Mouse (Mus musculus): Measurements from ENCODE around the gene Gpr62. TPM values are rescaled to one million over a fixed set of nuclear protein-coding genes. Genes with fewer than 3 reads are reported as not detected.

The Gpr62 gene
- polyA plus RNA-seq, 1 experiment from 2014 or later: 0.04 TPM

DNA sequence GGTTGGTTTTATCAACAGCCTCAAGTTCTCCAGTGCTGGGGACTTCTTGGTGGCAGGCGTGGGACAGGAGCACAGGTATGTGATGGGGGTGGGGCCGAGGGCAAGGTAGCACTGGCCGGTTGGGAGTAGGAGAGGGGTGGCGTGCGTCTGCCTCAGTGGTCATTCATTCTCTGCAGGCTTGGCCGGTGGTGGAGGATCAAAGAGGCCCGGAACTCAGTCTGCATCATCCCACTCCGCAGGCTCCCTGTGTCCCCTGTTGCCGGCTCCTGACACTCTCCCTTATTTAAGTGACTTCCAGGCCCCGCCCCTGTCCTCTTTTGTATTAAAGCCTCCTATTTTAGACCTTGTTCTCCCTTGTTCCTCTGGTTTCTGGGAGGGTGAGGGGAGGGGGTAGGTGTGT lies 19.3 kb upstream of the Gpr62 start:
- H3K9ac ChIP-seq (ENCODE audit: low read depth, low read length): no peak overlapping the region
- no peaks in the 10 kb centered on the region for H3K9me3 ChIP-seq (replicated peaks; ENCODE audit: control insufficient read depth, low read length)
- no peak overlapping the region for H3K27ac ChIP-seq (ENCODE audit: low read length)
- WGBS (ENCODE audit: insufficient replicate concordance): 72% methylated on average over 10 of the region's 10 CpGs
- H3K27me3 ChIP-seq (ENCODE audit: control insufficient read depth, insufficient read depth, low read depth, low read length): no peaks in the 10 kb centered on the region
- H3K36me3 ChIP-seq (ENCODE audit: control insufficient read depth, insufficient read depth): no peaks in the 10 kb centered on the region; the same call in none of the 2 replicates
- no peak overlapping the region for H3K4me2 ChIP-seq (ENCODE audit: low read depth, low read length)
- H3K4me1 ChIP-seq (ENCODE audit: control insufficient read depth, low read depth, low read length): no peaks in the 10 kb centered on the region
- ATAC-seq (ENCODE audit: low read depth): no peak
- no peak overlapping the region for H3K4me3 ChIP-seq (ENCODE audit: low read depth, low read length)

DNA sequence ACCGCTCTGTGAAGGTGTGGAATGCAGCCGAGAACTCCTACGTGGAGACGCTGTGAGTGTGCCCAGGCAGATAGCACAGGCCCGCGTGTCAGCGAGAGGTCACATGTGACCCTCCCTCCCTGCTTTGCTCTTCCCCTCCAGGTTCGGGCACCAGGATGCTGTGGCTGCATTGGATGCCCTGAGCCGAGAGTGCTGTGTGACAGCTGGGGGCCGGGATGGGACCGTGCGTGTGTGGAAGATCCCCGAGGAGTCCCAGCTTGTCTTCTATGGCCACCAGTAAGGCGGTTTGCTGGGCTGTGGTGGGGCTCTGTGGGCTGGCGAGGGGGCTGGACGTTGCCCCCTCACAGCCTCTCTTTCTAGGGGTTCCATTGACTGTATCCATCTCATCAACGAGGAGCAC lies 17.9 kb upstream of the Gpr62 start:
- no peaks in the 10 kb centered on the region for H3K27me3 ChIP-seq (ENCODE audit: control insufficient read depth, insufficient read depth, low read depth, low read length)
- H3K4me1 ChIP-seq (ENCODE audit: control insufficient read depth, low read depth, low read length): no peaks in the 10 kb centered on the region; the same call in 1 of the 2 replicates
- no peaks in the 10 kb centered on the region for H3K9me3 ChIP-seq (replicated peaks; ENCODE audit: control insufficient read depth, low read length)
- no peak overlapping the region for H3K4me2 ChIP-seq (ENCODE audit: low read depth, low read length)
- ATAC-seq (ENCODE audit: low read depth): no peak
- no peak overlapping the region for H3K9ac ChIP-seq (ENCODE audit: low read depth, low read length)
- 77% methylated on average over 17 of the region's 17 CpGs for WGBS (ENCODE audit: insufficient replicate concordance)
- no peak overlapping the region for H3K27ac ChIP-seq (ENCODE audit: low read length)
- H3K4me3 ChIP-seq (ENCODE audit: low read depth, low read length): no peak overlapping the region
- H3K36me3 ChIP-seq (ENCODE audit: control insufficient read depth, insufficient read depth): no peaks in the 10 kb centered on the region; the same call in none of the 2 replicates

DNA sequence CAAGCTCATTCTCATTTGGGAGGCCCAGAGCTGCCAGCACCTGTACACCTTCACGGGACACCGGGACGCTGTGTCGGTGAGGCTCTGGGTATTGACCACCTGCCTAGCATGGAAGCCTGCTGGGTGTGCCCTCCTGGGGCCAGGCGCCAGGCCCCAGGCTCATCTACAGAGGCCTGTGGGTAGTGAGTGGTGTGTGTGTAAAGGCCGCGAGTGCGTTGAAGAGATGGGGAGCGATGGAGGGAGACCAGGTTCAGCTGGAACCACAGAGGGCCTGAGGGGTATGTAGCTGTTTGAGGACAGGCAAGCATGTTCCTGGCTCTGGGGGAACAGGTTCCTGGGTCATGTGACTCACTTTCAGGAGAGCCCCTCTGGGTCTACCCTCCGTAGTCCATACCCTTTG lies 17.4 kb upstream of the Gpr62 start:
- Histone ChIP-seq H3K36me3 (ENCODE audit: control insufficient read depth, insufficient read depth) (no peaks in the 10 kb centered on the region; the same call in none of the 2 replicates), H3K9ac (ENCODE audit: low read depth, low read length) (no peak overlapping the region), H3K4me1 (ENCODE audit: control insufficient read depth, low read depth, low read length) (peaks cover 4% of the 10 kb centered on the region), H3K4me2 (ENCODE audit: low read depth, low read length) (no peak overlapping the region), H3K4me3 (ENCODE audit: low read depth, low read length) (no peak overlapping the region), H3K27ac (ENCODE audit: low read length) (no peak overlapping the region), H3K27me3 (ENCODE audit: control insufficient read depth, insufficient read depth, low read depth, low read length) (no peaks in the 10 kb centered on the region), H3K9me3 (replicated peaks; ENCODE audit: control insufficient read depth, low read length) (no peaks in the 10 kb centered on the region)
- WGBS (ENCODE audit: insufficient replicate concordance): 82% methylated on average over 10 of the region's 10 CpGs
- no peak for ATAC-seq (ENCODE audit: low read depth)

DNA sequence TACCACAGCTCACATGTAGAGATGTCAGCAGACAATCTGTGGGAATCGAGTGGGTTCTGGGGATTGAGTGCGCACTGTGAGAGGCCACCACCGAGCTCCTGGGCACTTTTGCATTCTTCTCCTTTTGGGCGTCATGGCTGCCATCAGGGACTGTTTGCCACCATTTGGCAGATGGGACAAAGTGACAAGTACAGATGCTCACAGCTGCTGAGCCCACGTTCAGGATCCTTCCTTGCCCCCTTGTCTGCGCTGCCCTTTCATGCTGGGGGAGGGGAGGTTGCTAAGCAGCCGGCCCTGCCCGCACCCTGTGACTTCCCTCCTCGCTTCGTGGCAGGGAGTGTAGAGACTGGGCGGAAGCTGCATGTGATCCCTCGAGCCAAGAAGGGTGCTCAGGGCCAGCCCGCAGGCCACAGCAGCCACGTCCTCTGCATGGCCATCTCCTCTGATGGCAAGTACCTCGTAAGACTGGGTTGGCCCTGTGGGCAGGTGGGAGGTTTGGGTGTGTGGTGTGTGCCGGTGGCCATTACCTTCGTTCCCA lies 16.9 kb upstream of the Gpr62 start:
- H3K4me2 ChIP-seq (ENCODE audit: low read depth, low read length): no peak overlapping the region
- H3K27ac ChIP-seq (ENCODE audit: low read length): no peak overlapping the region
- ATAC-seq (ENCODE audit: low read depth): no peak
- no peak overlapping the region for H3K4me3 ChIP-seq (ENCODE audit: low read depth, low read length)
- H3K4me1 ChIP-seq (ENCODE audit: control insufficient read depth, low read depth, low read length): peaks cover 9% of the 10 kb centered on the region
- WGBS (ENCODE audit: insufficient replicate concordance): 78% methylated on average over 17 of the region's 17 CpGs
- H3K9me3 ChIP-seq (replicated peaks; ENCODE audit: control insufficient read depth, low read length): no peaks in the 10 kb centered on the region
- H3K9ac ChIP-seq (ENCODE audit: low read depth, low read length): no peak overlapping the region
- no peaks in the 10 kb centered on the region for H3K27me3 ChIP-seq (ENCODE audit: control insufficient read depth, insufficient read depth, low read depth, low read length)
- no peaks in the 10 kb centered on the region; the same call in none of the 2 replicates for H3K36me3 ChIP-seq (ENCODE audit: control insufficient read depth, insufficient read depth)

DNA sequence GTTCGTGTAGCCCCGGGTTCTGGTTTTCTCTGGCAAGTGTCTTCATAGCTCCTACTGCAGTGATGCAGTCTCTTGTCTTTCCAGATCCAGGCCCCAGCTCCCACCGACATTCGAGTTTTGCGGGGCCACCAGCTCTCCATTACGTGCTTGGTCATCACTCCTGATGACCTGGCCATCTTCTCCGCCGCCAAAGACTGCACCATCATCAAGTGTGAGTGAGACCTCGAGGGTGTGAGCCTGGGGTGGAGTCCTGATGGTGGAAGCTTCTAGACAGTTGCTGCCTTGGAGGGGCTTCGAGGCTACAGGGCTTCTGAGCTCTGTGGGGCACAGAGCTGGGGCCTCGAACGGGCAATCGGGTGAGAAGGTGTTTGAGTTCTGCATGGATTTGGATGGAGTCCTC lies 15.9 kb upstream of the Gpr62 start:
- 75% methylated on average over 13 of the region's 13 CpGs for WGBS (ENCODE audit: insufficient replicate concordance)
- H3K27ac ChIP-seq (ENCODE audit: low read length): no peak overlapping the region
- no peaks in the 10 kb centered on the region for H3K27me3 ChIP-seq (ENCODE audit: control insufficient read depth, insufficient read depth, low read depth, low read length)
- H3K9ac ChIP-seq (ENCODE audit: low read depth, low read length): no peak overlapping the region
- H3K4me2 ChIP-seq (ENCODE audit: low read depth, low read length): no peak overlapping the region
- H3K4me1 ChIP-seq (ENCODE audit: control insufficient read depth, low read depth, low read length): peaks cover 14% of the 10 kb centered on the region
- H3K9me3 ChIP-seq (replicated peaks; ENCODE audit: control insufficient read depth, low read length): no peaks in the 10 kb centered on the region
- H3K36me3 ChIP-seq (ENCODE audit: control insufficient read depth, insufficient read depth): no peaks in the 10 kb centered on the region; the same call in none of the 2 replicates
- ATAC-seq (ENCODE audit: low read depth): no peak
- no peak overlapping the region for H3K4me3 ChIP-seq (ENCODE audit: low read depth, low read length)

DNA sequence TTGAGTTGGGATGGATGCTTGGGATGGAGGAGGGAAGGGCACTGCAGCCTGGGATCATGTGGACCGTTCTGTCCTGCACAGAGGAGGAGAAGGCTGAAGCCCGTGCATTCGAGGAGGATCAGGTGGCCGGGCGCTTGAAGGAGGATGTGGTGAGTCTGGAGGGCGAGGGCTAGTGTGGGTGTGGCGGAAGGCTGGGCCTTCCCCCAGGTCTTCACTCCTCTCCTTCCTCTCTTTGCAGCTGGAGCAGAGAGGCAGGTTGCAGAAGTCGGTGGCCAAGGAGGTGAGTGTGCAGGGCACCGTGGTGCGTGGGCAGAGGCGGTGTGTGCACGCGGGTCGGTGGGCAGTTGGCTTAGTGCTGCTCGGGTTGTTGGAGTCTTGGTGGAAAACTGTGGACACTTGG lies 15.3 kb upstream of the Gpr62 start:
- H3K27me3 ChIP-seq (ENCODE audit: control insufficient read depth, insufficient read depth, low read depth, low read length): no peaks in the 10 kb centered on the region
- peaks cover 20% of the 10 kb centered on the region for H3K4me1 ChIP-seq (ENCODE audit: control insufficient read depth, low read depth, low read length)
- no peak for ATAC-seq (ENCODE audit: low read depth)
- no peak overlapping the region for H3K9ac ChIP-seq (ENCODE audit: low read depth, low read length)
- no peak overlapping the region for H3K27ac ChIP-seq (ENCODE audit: low read length)
- no peaks in the 10 kb centered on the region for H3K9me3 ChIP-seq (replicated peaks; ENCODE audit: control insufficient read depth, low read length)
- H3K4me2 ChIP-seq (ENCODE audit: low read depth, low read length): no peak overlapping the region
- 64% methylated on average over 15 of the region's 15 CpGs for WGBS (ENCODE audit: insufficient replicate concordance)
- no peak overlapping the region for H3K4me3 ChIP-seq (ENCODE audit: low read depth, low read length)
- H3K36me3 ChIP-seq (ENCODE audit: control insufficient read depth, insufficient read depth): no peaks in the 10 kb centered on the region; the same call in none of the 2 replicates

DNA sequence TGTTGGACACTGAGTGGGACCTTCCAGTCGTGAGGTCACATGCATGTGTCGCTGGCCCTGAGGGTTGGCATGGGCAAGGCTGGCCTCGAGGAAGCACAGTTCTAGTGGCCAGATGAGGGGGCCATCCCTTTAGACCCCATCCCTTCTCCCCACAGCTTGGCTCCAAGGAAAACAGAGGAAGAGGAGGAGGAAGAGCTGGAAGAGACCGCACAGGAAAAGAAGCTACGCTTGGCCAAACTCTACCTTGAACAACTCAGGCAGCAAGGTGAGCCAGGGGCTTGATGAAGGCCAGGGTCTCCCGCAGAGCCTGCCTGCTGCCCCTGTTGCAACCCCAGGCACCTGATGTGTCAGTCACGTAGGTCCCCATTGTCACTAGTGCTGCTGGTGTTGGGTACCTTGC lies 14.8 kb upstream of the Gpr62 start:
- no peak overlapping the region for H3K27ac ChIP-seq (ENCODE audit: low read length)
- H3K9ac ChIP-seq (ENCODE audit: low read depth, low read length): no peak overlapping the region
- peaks cover 26% of the 10 kb centered on the region for H3K4me1 ChIP-seq (ENCODE audit: control insufficient read depth, low read depth, low read length)
- 75% methylated on average over 7 of the region's 7 CpGs for WGBS (ENCODE audit: insufficient replicate concordance)
- no peaks in the 10 kb centered on the region for H3K27me3 ChIP-seq (ENCODE audit: control insufficient read depth, insufficient read depth, low read depth, low read length)
- no peak for ATAC-seq (ENCODE audit: low read depth)
- H3K36me3 ChIP-seq (ENCODE audit: control insufficient read depth, insufficient read depth): no peaks in the 10 kb centered on the region; the same call in none of the 2 replicates
- no peak overlapping the region for H3K4me2 ChIP-seq (ENCODE audit: low read depth, low read length)
- H3K9me3 ChIP-seq (replicated peaks; ENCODE audit: control insufficient read depth, low read length): no peaks in the 10 kb centered on the region
- no peak overlapping the region for H3K4me3 ChIP-seq (ENCODE audit: low read depth, low read length)

DNA sequence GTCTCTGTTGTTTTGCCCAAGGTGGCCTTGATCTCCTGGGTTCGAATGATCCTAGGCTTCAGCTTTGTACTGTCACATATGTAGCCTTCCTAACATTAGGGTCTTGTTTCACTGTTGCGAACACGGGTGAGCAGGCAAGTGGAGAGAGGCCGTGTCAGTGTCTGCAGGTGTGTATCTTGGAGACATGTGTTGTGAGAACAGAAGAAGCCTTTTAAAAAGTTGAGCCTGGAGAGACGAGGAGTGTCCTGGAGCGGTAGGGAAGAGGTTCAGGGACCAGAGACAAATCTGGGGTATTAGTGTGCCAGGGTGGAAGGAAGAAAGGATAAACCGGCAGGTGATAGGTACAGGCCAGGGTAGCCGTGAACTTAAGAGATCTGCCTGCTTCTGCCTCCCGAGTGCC lies 12.4 kb upstream of the Gpr62 start:
- Histone ChIP-seq H3K27ac (ENCODE audit: low read length) (no peak overlapping the region), H3K4me1 (ENCODE audit: control insufficient read depth, low read depth, low read length) (peaks cover 30% of the 10 kb centered on the region), H3K36me3 (ENCODE audit: control insufficient read depth, insufficient read depth) (no peaks in the 10 kb centered on the region; the same call in none of the 2 replicates), H3K4me2 (ENCODE audit: low read depth, low read length) (peak overlapping the region; percentile 91), H3K9ac (ENCODE audit: low read depth, low read length) (peak overlapping the region; percentile 46; the same call in 1 of the 2 replicates), H3K9me3 (replicated peaks; ENCODE audit: control insufficient read depth, low read length) (no peaks in the 10 kb centered on the region), H3K4me3 (ENCODE audit: low read depth, low read length) (peak overlapping the region; percentile 67), H3K27me3 (ENCODE audit: control insufficient read depth, insufficient read depth, low read depth, low read length) (no peaks in the 10 kb centered on the region)
- ATAC-seq (ENCODE audit: low read depth): no peak
- 57% methylated on average over 9 of the region's 9 CpGs for WGBS (ENCODE audit: insufficient replicate concordance)

DNA sequence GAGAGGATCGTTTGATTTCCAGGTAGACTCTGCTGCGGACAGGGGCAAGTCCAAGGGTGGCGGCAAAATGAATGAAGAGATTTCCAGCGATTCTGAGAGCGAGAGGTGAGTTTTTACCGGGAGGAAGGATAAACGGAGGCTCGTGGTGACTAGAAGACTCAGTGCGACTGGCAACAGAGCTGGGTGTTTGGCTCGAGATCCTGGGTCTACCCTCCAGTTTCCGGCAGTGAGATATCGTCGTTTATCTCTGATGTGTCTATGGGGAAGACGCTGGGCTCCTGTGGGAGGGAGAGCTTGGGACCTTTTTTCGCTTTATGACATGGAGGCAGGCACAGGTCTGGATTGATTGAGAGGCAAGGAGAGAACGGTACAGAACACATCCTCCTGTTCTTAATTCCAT lies 11.9 kb upstream of the Gpr62 start:
- Histone ChIP-seq H3K9me3 (replicated peaks; ENCODE audit: control insufficient read depth, low read length) (no peaks in the 10 kb centered on the region), H3K27me3 (ENCODE audit: control insufficient read depth, insufficient read depth, low read depth, low read length) (no peaks in the 10 kb centered on the region), H3K36me3 (ENCODE audit: control insufficient read depth, insufficient read depth) (no peaks in the 10 kb centered on the region; the same call in none of the 2 replicates), H3K9ac (ENCODE audit: low read depth, low read length) (peak overlapping the region; percentile 46), H3K27ac (ENCODE audit: low read length) (no peak overlapping the region), H3K4me1 (ENCODE audit: control insufficient read depth, low read depth, low read length) (peaks cover 30% of the 10 kb centered on the region), H3K4me3 (ENCODE audit: low read depth, low read length) (peak overlapping the region; percentile 67), H3K4me2 (ENCODE audit: low read depth, low read length) (peak overlapping the region; percentile 91)
- WGBS (ENCODE audit: insufficient replicate concordance): under 1% methylated on average over 16 of the region's 16 CpGs
- ATAC-seq (ENCODE audit: low read depth): no peak
